Mouse (Mus musculus): ENCODE data around the gene Nfix. TPM values are rescaled to one million over a fixed set of nuclear protein-coding genes. Genes with fewer than 3 reads are reported as not detected.
"Not testable (repeated sequence)": the region's sequence is repeated elsewhere in the genome, so short reads cannot be mapped to it uniquely, and the experiment has no call there.

Gene Nfix
- polyA plus RNA-seq, 1 experiment from 2014 or later: 14.2 TPM

DNA sequence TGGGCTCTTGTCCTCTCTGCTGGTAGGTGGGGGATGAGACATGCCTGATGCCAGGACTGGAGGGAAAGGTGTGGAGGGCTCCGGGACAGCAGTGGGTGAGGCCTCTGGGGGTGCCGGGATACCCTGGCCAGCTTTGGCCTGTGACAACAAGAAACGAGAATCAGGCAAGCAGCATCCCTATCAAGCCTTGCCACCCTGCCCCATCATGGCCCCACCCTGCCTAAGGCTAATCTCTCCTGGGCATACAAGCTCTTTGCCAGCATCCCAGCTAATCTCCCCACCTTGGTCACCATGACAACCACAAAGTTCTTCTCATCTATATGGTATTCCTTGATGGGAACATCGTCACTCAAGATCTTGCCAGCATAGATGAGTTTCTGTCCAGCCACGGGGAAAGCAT lies 38.4 kb upstream of the Nfix start:
- H3K27me3 ChIP-seq: no peaks in the 10 kb centered on the region
- peaks cover 76% of the 10 kb centered on the region for H3K36me3 ChIP-seq
- 87% methylated on average over 5 of the region's 5 CpGs for WGBS
- peaks cover 35% of the 10 kb centered on the region for H3K4me1 ChIP-seq
- H3K4me3 ChIP-seq: no peak overlapping the region
- no peak overlapping the region for H3K27ac ChIP-seq
- H3K9me3 ChIP-seq (replicated peaks): no peaks in the 10 kb centered on the region
- no peak for ATAC-seq (ENCODE audit: low FRiP score)
- H3K9ac ChIP-seq: no peak overlapping the region
- no peak overlapping the region for H3K4me2 ChIP-seq (replicated peaks)

DNA sequence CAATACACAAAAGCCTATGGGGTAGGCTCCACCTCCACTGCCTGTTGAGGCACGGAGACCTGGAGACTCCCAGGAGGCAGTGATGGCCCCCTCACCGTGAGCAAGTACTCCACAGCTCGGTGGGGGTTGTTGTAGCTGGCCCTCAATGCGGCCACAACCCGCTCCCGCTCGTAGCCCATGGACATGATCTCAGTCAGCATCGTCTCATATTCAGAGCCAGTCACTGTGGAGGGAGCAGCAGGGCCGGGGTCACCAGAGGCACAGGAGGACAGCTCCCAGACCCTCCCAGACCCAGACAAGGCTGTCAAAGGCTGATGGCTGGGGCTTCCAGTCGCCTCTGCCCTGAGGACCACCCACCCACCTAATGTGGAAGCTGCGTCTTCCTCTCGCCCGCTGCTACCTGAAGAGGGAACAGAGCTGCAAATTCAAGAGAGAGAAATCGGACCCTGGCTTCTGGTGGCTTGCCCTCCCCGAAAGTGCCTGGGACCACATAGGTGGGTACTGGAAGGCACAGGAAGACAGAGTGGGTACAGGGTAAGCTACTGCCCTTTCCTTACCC lies 37.8 kb upstream of the Nfix start:
- no peak overlapping the region for H3K9ac ChIP-seq

DNA sequence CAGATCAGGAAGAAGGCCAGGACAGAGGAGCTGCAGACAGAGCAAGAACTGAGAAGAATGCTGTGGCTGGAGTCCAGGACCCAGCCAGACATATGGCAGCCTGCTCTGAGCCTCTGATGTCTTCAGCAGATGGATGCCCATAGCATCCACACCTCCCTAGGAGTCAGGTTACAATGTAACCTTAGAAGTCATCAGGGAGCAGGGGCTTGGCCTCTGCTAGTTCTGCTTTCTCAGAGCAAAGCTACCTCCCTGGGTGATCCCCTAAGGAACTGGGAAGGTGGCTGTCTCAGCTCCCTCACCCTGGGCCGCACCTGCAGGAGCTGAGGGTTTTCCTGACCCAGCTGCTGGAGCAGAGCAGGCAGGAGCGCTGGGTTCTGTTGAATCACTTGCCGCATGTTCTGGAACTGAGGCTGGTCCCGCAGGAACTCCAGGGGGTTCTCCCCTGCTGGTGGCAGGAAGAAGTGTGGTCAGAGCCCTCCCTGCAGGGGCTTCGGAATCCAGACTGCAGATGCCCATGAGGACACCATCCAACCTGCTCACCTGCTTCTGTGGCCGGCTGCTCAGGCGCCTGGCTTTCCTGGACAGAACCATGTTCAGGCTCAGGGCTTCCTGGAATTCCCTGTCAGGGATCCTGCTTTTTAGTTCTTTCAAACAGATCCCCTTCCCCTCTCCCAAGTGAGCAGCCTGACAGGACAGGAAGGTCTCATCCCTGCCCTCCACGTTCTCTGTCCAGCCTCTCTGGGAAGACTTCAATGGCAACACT lies 37.2 kb upstream of the Nfix start:
- Histone ChIP-seq H3K36me3 (peaks cover 64% of the 10 kb centered on the region), H3K4me1 (peaks cover 37% of the 10 kb centered on the region), H3K4me3 (no peak overlapping the region), H3K27me3 (no peaks in the 10 kb centered on the region), H3K9me3 (replicated peaks) (no peaks in the 10 kb centered on the region), H3K27ac (peak overlapping the region; percentile 42), H3K4me2 (replicated peaks) (0 out of 2 replicates have a peak overlapping the region, but pooled peaks have one; percentile 5), H3K9ac (no peak overlapping the region)
- WGBS: 58% methylated on average over 8 of the region's 8 CpGs
- ATAC-seq (ENCODE audit: low FRiP score): no peak

More for the DNA sequence above, 37.8 kb upstream of the Nfix start:
- no peak for ATAC-seq (ENCODE audit: low FRiP score)
- no peak overlapping the region for H3K4me2 ChIP-seq (replicated peaks)
- peaks cover 35% of the 10 kb centered on the region for H3K4me1 ChIP-seq
- WGBS: 74% methylated on average over 15 of the region's 15 CpGs
- H3K4me3 ChIP-seq: no peak overlapping the region
- 0 out of 2 replicates have a peak overlapping the region, but pooled peaks have one; percentile 42 for H3K27ac ChIP-seq
- no peaks in the 10 kb centered on the region for H3K9me3 ChIP-seq (replicated peaks)
- peaks cover 71% of the 10 kb centered on the region for H3K36me3 ChIP-seq
- H3K27me3 ChIP-seq: no peaks in the 10 kb centered on the region

DNA sequence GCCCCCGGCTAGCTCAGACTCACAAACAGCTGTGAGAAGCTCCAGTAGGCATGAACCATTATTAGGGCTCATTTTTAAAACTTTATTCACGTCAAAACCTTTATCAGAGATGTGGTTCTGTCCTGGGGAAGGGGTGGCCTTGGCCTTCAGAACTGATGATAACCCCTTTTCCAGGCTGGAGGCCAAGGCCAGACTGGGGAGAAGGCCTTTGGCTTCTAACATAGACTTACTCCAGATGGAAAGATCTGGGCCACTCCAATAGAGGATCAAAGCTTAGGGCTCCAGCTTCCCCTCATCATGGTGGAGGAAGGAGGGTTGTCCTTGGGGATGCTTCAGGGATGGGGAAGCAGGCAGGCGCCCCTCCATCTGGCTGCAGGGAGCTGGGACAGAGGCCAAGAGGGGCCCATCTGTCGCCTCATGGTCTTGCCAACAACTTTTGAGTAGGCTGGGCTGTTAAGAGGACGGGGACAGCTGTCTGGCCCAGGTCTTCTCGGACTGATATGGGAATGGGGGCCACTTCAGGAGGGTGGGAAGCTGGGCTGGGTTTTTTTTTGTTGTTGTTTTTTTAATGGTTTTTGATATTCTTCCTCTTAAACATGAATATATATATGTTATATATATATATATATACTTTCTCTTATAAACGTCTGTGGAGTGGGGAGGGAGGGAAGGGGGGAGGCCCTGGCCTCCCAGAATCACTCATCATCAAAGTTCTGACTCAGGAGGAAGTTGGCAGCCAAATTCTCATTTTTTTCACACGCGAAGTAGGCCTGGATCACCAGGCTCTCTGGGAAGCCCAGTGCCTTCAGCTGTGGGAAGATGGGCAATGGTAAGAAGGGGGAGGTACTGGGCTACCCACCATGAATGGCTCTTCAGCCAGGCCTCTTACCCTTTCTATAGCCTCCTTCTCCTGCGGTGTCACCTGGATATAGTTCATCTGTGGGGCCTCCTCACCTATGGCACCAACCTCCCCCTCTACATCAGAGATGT lies 35.0 kb upstream of the Nfix start:
- Histone ChIP-seq H3K27me3 (no peaks in the 10 kb centered on the region), H3K4me1 (peaks cover 37% of the 10 kb centered on the region), H3K4me3 (no peak overlapping the region), H3K27ac (peak overlapping the region; percentile 14), H3K36me3 (peaks cover 53% of the 10 kb centered on the region), H3K9ac (no peak overlapping the region), H3K4me2 (replicated peaks) (no peak overlapping the region), H3K9me3 (replicated peaks) (no peaks in the 10 kb centered on the region)
- ATAC-seq (ENCODE audit: low FRiP score): 0 out of 2 replicates have a peak, but pooled peaks have one; percentile 17
- 82% methylated on average over 10 of the region's 10 CpGs for WGBS

DNA sequence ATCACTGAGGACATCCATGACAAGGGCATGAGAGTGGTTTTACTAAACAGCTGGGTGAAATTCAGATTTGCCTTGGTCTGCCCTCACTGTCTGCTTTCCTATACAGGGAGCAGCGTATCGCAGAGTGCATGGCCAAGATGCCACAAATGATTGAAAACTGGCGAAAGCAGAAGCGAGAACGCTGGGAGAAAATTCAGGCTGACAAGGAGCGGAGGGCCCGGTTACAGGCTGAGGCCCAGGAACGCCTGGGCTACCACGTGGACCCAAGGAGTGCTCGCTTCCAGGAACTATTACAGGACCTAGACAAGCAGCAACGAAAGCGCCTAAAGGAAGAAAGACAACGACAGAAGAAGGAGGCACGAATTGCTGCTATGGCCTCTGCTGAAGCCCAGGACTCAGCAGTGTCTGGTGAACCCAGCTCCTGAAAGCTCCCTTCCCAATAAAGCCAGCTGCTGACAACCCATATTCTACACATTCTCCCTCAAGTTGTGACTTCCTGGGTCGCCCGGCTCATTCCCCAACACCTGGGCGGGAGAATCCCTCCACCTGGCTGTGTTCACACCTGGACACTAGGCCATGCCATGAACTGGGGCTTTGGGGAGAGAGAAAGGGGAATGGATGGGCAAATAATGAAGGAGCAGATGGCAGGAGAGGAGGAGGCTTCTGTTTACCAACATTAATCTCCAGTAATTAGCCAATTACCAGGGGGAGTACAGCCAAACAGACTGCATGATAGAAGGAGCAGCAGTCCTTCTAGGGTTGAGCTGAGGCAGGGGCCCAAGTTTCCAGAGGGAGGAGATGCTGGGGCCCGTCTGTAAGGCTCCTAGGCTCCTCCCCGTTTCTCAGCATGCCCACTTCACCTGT lies 34.1 kb upstream of the Nfix start:
- WGBS: 90% methylated on average over 19 of the region's 19 CpGs
- Histone ChIP-seq H3K36me3 (peaks cover 52% of the 10 kb centered on the region), H3K27me3 (no peaks in the 10 kb centered on the region), H3K4me2 (replicated peaks) (no peak overlapping the region), H3K9ac (no peak overlapping the region), H3K9me3 (replicated peaks) (no peaks in the 10 kb centered on the region), H3K27ac (peak overlapping the region; percentile 14), H3K4me1 (peaks cover 31% of the 10 kb centered on the region), H3K4me3 (no peak overlapping the region)
- ATAC-seq (ENCODE audit: low FRiP score): no peak

DNA sequence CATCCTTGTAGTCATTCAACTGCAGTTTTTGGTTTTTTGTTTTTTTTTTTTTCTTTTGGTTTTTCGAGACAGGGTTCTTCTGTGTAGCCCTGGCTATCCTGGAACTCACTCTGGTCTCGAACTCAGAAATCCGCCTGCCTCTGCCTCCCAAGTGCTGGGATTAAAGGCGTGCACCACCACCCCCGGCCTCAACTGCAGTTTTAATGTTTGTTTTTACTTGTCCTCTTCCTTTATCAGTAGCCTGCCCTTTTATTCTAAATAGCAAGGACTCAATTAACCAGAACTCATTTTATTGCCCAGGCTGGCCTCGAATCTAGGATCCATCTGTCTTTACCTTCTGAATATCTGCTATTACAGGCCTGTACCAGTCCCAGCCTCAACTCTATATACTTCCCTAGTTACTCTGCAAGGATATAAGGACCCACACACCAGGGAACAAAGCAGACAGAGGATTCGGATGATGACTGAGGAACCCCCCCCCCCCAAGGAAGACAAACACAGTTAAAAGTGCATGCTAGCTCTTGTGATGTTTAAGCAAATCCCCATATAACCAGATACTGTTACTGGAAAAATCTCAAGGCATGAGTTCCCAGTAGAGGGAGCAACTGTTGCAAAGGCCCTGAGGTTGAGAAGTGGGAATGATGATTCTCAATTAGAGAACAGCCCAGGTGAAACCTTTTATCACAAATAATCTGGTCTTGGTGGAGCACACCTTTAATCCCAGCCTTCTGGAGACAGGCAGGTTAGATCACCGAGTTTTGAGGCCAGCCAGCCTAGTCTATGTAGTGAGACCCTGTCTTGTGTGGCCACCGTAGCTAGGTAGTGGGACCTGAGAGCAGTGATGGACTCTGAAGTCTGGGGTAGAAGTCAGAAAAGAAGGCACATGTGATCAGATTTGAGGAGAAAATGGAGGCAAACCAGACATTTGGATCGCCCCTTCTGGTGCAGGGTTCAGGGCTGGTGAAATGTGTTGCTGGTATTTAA lies 32.9 kb upstream of the Nfix start:
- peak overlapping the region; percentile 85 for H3K4me3 ChIP-seq
- H3K9me3 ChIP-seq (replicated peaks): no peaks in the 10 kb centered on the region
- H3K27me3 ChIP-seq: no peaks in the 10 kb centered on the region
- peaks cover 28% of the 10 kb centered on the region for H3K4me1 ChIP-seq
- peaks cover 42% of the 10 kb centered on the region for H3K36me3 ChIP-seq
- H3K27ac ChIP-seq: peak overlapping the region; percentile 95; the same call in 1 of the 2 replicates
- peak overlapping the region; percentile 66 for H3K4me2 ChIP-seq (replicated peaks)
- 71% methylated on average over 10 of the region's 10 CpGs for WGBS
- peak overlapping the region; percentile 96; the same call in 1 of the 2 replicates for H3K9ac ChIP-seq
- no peak for ATAC-seq (ENCODE audit: low FRiP score)

DNA sequence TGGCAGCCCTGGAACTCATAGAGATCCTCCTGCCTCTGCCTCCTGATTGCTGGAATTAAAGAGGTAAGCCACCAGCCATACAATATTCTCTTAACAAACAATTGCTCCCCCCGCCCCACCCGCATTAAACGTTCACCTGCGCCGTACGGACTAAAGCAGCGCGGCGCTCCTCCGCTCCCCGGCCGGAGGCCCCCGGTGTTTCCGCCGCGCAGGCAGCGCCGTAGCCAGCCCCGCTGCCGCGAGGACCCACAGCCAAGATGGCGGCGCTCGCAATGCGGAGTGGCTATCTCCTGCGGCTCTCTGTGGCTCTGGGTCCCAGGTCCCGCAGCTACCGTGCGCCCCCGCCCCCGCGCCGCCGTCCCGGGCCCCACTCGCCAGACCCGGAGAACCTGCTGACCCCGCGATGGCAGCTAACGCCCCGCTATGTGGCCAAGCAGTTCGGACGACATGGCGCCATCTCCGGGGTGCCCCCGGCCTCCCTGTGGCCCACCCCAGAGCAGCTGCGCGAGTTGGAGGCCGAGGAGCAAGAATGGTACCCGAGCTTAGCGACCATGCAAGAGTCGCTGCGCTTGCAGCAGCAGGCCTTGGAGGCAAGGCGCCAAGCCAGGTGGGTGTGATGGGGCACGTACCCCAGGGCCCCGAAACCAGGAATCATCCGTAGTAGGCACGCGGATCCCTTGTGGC lies 32.0 kb upstream of the Nfix start:
- H3K4me2 ChIP-seq (replicated peaks): peak overlapping the region; percentile 66
- H3K9me3 ChIP-seq (replicated peaks): no peaks in the 10 kb centered on the region
- H3K27ac ChIP-seq: peak overlapping the region; percentile 95
- peak overlapping the region; percentile 85 for H3K4me3 ChIP-seq
- ATAC-seq (ENCODE audit: low FRiP score): peak; percentile 70
- peaks cover 24% of the 10 kb centered on the region for H3K4me1 ChIP-seq
- peaks cover 33% of the 10 kb centered on the region for H3K36me3 ChIP-seq
- no peaks in the 10 kb centered on the region for H3K27me3 ChIP-seq
- peak overlapping the region; percentile 96 for H3K9ac ChIP-seq
- WGBS: 2% methylated on average over 59 of the region's 59 CpGs

DNA sequence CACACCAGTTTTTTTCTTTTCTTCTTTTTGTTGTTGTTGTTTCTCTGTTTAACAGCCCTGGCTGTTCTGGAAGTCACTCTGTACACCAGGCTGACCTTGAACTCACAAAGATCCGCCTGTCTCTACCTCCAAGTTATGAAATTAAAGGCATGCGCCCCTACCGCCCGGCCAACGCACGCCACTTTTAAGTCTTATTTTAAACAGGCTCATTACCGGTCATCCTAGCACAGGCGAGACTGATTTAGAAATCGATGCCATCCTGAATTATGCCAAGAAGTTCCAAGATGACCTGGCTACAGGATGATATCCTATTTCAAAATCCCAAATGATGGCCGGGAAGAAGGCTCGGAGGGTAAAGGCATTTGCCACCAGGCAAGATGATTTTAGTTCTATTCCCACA lies 31.3 kb upstream of the Nfix start, which contains the start of gene Gadd45gip1:
TSS of gene Gadd45gip1 (plus strand) at position 33 of the 400 bp plus-strand sequence.
- Histone ChIP-seq H3K9me3 (replicated peaks) (no peaks in the 10 kb centered on the region), H3K27me3 (no peaks in the 10 kb centered on the region), H3K4me1 (peaks cover 18% of the 10 kb centered on the region), H3K4me2 (replicated peaks) (peak within 1 kb of the TSS; percentile 66), H3K36me3 (peaks cover 27% of the 10 kb centered on the region), H3K9ac (peak within 1 kb of the TSS; percentile 96), H3K4me3 (peak within 1 kb of the TSS; percentile 85), H3K27ac (peak within 1 kb of the TSS; percentile 95)
- ATAC-seq (ENCODE audit: low FRiP score): no peak
- 75% methylated on average over 11 of the region's 11 CpGs for WGBS

DNA sequence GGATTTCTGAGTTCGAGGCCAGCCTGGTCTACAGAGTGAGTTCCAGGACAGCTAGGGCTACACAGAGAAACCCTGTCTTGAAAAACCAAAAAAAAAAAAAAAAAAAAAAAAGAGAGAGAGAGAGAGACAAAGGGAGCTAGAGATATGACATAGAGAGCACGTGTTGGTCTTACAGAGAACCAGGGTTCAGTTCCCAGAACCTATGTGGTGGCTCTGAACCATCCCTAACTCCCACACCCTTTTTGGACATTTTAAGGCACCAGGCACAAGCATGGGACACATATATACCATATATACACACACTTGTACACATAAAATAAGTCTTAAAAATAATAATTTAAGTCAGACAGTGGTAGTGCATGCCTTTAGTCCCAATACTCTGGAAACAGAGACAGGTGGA lies 26.4 kb upstream of the Nfix start:
- not testable (repeated sequence) for H3K27ac ChIP-seq; H3K4me3 ChIP-seq; H3K27me3 ChIP-seq; H3K4me2 ChIP-seq (replicated peaks); H3K36me3 ChIP-seq; H3K9me3 ChIP-seq (replicated peaks); ATAC-seq (ENCODE audit: low FRiP score); H3K9ac ChIP-seq
- WGBS: 83% methylated on average over 2 of the region's 2 CpGs
- H3K4me1 ChIP-seq: peaks cover 10% of the 10 kb centered on the region

DNA sequence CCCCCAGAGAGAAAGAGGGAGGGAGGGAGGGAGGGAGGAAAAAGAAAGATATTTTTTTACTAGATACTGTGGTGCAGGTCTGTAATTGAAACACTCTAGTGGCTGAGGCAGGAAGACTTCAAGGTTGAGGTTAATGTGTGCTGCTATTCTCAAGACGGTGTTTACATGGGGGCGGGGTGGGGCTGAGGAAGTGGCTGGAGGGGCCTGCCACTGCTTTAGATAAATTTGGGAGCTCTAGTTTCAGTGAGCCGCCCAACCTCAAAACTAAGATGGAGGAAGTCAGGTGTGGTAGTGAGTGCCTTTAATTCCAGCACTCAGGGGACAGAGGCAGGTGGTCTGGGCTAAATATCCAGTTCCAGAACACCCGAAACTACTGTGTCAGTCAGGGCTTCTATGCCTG lies 25.5 kb upstream of the Nfix start:
- Histone ChIP-seq H3K9ac (no peak overlapping the region), H3K4me1 (peaks cover 10% of the 10 kb centered on the region), H3K36me3 (no peaks in the 10 kb centered on the region), H3K27me3 (peaks cover 14% of the 10 kb centered on the region), H3K4me2 (replicated peaks) (no peak overlapping the region), H3K27ac (no peak overlapping the region), H3K9me3 (replicated peaks) (no peaks in the 10 kb centered on the region), H3K4me3 (no peak overlapping the region)
- no peak for ATAC-seq (ENCODE audit: low FRiP score)
- 69% methylated on average over 4 of the region's 4 CpGs for WGBS

Measured in hindbrain, embryonic 12.5 days (tissue).